Mouse (Mus musculus): ENCODE data around the gene Hoxa4.

The Hoxa4 gene

DNA sequence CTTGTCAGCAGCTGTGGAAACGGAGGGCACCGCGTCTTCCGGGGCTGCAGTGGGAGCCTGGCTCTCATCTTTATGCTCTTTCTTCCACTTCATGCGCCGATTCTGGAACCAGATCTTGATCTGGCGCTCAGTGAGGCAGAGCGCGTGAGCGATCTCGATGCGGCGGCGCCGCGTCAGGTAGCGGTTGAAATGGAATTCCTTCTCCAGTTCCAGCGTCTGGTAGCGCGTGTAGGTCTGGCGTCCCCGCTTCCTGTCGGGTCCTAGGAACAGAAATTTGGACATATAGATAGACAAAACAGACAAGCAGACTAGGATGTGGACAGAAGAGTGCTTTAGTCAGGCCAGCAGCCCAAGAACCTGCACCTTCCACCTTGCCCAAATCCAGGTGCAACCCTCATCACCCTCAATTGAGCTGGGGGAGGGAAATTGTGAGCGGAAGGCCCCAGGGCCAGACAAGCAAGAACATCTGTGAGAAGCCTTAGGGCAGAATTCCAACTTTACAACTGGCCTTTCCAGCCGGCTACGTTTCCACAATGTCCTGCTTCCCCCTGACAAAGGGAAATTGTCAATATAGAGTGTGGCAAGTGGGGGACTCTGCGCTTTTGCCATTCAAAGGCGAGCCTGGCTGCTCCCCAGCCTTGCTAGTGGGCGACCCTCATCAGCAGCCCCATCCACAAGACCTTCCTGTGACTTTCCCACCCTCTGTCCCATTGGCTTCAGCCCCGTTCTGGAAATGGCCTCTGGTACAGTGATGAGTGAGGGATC lies 24.4 kb upstream of the Hoxa4 start:
- DNase-seq: no peak

DNA sequence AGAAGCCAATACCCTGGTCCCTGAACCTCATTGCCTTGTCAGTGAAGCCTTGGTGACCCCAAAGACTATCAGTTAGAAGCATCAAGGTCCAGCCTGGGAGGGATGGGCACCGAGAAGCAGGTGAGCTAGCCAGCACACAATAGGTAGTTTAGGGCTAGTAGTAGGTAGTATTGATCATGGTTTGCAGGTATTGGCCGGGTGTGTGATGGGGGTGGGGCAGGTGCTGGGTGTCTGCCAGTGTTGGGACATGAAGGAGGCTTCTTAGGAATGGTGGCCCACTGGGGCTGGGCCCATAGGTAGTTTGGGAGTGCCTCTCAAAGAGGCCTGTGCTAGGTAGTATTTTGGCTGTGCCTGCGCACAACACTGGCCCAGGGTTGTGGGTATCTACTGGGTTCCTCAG lies 23.5 kb upstream of the Hoxa4 start:
- no peak for DNase-seq

- no peak for DNase-seq
Observed at GRCm38 (mm10) chr6:52214271-52214670, 22.7 kb upstream of the Hoxa4 start.

DNA sequence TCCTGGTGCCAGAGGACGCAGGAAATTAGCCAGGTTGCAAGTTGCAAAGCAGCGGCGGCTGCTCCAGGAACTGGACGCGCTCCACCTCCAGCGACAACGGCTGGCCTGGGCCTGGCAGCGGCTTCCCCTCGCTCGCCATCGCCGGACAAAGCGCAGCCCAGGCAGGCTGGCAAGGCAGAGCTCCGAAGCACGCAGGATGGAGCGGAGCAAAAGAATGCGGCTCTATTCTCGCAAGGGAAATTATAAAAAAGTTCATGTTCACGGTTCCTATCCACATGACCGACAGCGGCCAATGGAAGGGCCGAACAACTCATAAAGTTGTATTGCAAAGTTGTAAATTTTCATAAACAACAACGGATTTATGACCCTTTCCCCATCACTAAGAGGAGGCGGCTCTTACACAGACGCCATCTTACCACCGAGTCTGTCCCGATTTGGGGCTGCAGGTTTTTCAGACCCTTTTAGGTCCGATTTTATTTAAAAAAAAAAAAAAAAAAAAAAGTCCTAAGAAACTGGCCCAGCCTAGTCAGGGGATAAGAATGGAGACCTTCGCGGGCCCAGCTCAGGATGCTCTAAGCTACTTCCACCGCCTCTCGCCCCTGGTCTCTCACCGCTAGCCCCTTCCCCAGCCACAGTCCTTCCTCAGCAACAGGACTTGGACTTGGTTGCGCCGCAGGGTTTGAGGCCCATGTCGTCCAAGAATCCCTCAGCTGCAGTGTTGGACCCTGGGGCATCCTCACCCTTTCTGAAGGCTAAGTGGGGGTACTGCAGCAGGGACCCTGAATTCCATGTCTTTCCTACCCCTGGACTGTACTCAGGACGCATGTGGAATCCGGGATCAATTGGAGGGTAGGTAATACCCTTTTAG lies 21.8 kb upstream of the Hoxa4 start, which contains the start of the genes Hoxa3 and Gm28308:
Gene Hoxa3 (minus strand): TSS at position 218 of the 868 bp plus-strand sequence.
Gene Gm28308 (minus strand): TSS at position 221 of the 868 bp plus-strand sequence.
- no peak for DNase-seq

DNA sequence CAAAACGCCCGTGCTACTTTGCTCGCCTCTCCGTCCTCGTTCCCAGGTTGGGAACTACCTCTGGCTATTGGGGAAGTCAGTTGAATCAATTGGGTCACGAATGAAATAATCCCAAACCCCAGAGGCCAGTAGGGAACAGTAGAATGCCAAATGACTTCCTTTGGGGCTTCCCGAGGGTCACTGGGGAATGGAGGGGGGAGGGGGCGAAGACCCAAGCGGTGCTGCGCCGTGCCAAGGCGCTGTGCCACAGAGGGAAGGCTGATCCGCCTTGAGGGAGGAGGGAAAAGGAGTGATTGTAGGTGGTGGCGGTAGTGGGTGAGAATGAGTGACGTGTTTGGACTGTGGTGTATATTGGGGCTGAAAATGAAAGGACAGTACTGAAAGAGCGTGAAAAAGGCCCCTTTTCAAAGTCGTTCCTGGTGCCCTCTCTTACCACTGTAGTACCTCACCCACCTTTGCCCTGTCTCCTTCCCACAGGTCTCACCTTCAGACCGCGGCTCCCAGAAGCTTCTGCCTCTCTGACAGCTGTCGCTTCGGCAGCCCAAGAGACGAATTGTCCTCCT lies 21.1 kb upstream of the Hoxa4 start:
- no peak for DNase-seq

DNA sequence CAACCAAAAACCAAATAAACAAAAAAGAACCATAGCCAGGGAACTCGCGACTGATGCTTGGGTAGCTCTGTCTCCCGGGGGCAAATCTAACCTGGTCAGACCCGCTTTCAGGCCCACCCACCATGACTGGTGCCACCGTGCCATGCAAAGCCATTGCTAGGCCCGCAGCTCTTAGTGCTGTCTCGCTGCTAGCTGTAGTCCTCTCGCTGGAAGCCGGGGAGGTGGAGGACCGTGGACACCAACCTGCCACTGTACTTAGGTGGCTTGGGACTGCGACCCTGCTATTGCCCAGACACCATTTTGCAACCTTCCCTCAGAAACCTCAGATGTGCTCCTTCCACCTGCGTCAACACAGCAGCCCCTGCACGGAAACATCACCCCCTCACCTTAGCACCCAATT lies 20.4 kb upstream of the Hoxa4 start:
- no peak for DNase-seq

DNA sequence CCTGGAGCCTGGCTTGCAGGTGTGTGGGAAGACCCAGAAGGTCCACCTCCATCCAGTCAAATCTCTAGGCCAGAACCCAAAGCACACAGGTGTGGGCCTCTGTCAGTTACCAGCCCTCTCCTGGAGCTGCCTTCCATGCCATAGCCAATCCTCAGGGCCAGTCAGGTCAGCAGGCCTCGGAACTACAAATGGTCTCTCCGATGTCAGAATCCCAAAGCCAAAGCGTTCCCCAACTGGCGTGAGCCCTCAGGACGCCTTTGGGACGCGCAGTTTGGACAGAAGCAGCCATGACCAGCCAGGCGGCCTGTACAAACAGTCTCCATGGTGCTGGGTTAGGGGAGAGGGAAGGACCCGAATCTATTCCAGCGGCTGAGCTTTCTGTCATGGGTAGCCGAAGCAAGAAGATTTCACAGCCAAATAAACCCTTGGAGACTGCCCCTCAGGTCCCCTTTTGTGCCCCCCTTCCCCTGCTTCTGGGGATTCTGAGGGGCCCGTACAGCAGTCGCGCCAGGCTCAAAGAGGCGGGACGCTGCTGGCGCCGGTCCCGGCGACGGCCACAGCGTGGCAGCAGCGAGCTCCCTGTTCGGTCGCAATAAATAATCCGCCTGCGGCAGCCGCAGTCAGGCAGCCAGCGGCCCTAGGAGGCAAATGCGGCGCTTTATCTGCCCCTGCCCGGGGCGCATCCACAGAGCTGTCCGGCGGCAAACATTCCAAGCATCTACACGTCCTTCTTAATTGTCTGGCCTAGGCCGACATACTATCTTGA lies 19.8 kb upstream of the Hoxa4 start:
- DNase-seq: peak; percentile 87

- DNase-seq: no peak
Observed at GRCm38 (mm10) chr6:52209685-52210046, 18.1 kb upstream of the Hoxa4 start.

GRCm38 (mm10) chr6:52208868-52209684 lies 17.5 kb upstream of the Hoxa4 start:
- DNase-seq: no peak

- no peak for DNase-seq
Observed at GRCm38 (mm10) chr6:52208072-52208867, 16.7 kb upstream of the Hoxa4 start, which contains the start of gene Hoxa6. TSS of gene Hoxa6 (minus strand) at chr6:52208722.

DNA sequence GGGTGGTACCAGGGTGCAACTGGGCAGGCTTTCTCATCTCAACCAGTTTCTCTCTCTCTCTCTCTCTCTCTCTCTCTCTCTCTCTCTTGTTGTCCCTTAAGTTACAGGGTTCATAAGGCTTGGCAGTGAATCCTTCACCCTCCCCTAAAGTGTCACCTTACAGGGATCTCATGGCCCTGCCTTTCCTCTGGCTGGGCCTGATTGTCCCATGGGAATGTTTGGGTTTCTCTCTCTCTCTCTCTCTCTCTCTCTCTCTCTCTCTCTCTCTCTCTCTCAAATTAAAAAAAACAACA lies 16.1 kb upstream of the Hoxa4 start:
- DNase-seq: no peak

DNA sequence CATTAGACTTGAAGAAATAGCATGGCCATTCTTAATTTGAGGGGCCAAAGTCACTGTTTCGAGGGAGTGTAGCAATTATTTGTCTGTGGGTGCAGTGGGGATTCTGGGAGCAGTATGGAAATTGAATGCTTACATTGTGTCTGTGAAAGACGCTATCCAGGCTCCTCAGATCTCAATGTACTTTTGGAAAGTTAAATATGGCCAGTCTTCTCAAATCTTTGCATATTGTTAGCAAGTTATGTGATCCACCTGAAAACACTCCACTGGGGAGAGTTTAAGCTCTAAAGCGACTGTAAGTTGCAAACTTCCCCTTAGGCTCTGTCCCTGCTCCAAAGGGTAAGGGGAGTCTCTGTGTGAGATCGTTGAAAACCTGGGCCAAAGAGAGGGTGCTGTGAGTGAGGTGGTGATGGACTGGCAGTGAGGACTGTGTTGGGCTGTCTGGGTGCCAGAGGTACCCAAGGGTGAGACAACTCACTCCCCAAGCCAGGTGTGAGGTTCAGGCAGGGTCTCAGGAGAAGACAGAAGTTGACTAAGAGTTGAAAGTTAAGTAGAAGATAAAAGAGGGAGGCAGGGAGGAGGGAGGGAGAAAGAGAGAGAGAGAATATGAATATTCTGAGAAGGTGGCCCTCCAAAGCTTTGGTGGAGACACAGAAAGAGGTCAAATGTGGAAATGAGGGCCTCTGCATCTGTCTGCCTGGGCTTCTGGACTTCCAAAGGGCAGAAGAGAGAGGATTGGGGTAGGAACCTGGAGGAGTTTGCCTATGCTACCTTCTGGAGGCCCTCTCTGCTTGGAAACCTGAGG lies 15.5 kb upstream of the Hoxa4 start:
- no peak for DNase-seq

DNA sequence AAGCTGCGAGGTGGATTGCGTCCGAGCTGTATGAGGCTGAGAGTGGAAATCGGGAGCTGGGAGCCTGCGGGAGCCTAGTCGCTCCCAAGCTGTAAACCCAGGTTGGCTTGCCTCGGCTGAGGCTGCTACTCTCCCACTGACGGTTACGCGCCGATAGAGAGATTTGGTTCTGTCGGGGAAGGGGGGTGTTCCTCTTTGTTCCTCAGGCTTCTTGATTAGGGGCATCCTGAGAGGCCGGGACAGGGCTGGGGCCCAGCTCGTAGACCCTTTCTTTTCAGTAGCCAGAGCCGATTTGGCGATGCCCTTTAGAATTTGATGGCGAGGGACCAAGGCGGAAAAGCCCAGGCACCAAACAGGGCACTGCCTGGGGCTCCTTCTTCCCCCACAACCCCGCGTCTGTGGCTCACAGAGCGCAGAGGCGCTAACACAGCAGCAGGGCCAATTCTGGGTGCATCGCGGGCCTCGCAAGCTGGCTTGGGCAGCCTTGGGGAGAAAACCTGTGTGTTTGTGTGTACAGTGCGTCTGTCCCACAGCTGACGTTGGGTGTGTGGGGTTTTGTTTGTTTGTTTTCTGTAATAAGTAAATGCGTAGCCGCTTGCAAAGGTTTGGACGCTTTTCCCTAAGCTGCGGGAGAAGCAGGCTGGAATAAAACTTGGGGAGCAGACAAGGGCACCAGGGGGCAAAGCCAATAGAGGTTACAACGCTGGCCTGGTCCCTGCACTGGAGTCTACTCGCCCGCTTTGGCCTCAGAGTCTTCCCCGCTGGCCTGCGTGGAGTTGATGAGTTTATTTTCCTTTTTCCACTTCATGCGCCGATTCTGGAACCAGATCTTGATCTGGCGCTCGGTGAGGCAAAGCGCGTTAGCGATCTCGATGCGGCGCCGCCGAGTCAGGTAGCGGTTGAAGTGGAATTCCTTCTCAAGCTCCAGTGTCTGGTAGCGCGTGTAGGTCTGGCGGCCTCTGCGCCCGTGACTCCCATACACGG lies 14.4 kb upstream of the Hoxa4 start:
- no peak for DNase-seq

GRCm38 (mm10) chr6:52205221-52205620 lies 13.7 kb upstream of the Hoxa4 start:
- DNase-seq: no peak

GRCm38 (mm10) chr6:52204050-52204752 lies 12.6 kb upstream of the Hoxa4 start, which contains the start of gene Hoxa5:
TSS of gene Hoxa5 (minus strand) at chr6:52204587.
- DNase-seq: no peak

DNA sequence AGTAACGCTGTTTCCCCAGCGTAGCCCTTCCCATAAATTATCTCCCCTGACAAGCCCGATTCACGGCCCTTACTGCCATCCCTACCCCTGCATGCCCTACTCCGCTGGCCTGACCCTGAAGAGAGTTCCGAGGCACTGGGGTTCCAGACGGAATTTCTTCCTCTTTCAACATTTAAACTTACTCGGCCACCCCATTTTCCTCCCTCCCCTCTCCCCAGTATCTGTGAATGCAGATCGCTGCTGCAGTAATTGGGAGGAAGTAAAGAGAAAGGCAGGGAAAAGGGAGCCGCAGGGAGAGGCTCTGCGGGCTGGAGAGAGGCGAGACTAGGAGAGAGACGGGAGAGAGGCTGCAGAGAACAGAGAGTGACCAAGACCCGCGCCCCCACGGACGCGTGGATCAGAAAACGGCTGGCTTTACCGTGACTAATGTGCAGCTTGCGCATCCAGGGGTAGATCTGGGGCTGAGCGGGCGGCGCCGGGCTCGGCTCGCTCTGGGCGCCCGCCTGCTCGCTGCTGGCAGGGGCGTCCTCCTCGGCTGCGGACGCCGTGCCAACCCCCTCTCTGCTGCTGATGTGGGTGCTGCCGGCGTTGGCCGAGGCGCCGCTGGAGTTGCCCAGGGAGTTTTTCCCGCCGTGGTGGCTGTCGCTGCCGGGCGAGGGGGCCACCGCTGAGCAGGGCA lies 12.0 kb upstream of the Hoxa4 start:
- DNase-seq: no peak

GRCm38 (mm10) chr6:52203121-52203370 lies 11.5 kb upstream of the Hoxa4 start:
- no peak for DNase-seq

Data from thymus, postnatal 4 days (tissue).